Mouse (Mus musculus) left cerebral cortex, postnatal 10 days (tissue): ENCODE results near the gene Evpl. TPM values are rescaled to one million over a fixed set of nuclear protein-coding genes. Genes with fewer than 3 reads are reported as not detected.

Source experiments
- DNase-seq, 2 experiments: peaks; one replicate each; pipeline ENCODE4 v3.0.0; 2021 to 2022; ENCODE audit warnings: low spot score in 2 of 2, mixed read lengths in 1 of 2; ENCODE audit errors: extremely low spot score in 1 of 2
- intact Hi-C: fragments of 180-260 bp; cut with DNase I; formaldehyde crosslinking; loops from one replicate; pipeline ENCODE4 v1.15.1; 2025
- total RNA-seq, 2 experiments: library from RNA; stranded (reverse); gene quantifications; 2 replicates each; pipeline ENCODE4 v1.2.3; 2021

Evpl gene
- total RNA-seq, 2 experiments from 2014 or later, result 0.77 to 0.97 TPM

GRCm38 (mm10) chr11:116194619-116195018, 43.3 kb downstream of the Evpl start:
- no peak for DNase-seq
- intact Hi-C loops, result no loop called here

- DNase-seq, result no peak
- intact Hi-C loops, result no loop called here
These were observed 50.5 kb downstream of the Evpl start for GRCm38 (mm10) chr11:116187226-116187930.

GRCm38 (mm10) chr11:116186360-116186759, 51.5 kb downstream of the Evpl start:
- DNase-seq, result no peak
- intact Hi-C loops, result no loop called here

GRCm38 (mm10) chr11:116185836-116186235, 52.0 kb downstream of the Evpl start:
- intact Hi-C loops, result no loop called here
- no peak for DNase-seq

- intact Hi-C loops, result no loop called here
- no peak for DNase-seq
These were observed 59.3 kb downstream of the Evpl start for GRCm38 (mm10) chr11:116178411-116179121.

GRCm38 (mm10) chr11:116176010-116176409, 61.9 kb downstream of the Evpl start:
- no peak for DNase-seq
- intact Hi-C loops, result no loop called here

GRCm38 (mm10) chr11:116174775-116175448, 63.0 kb downstream of the Evpl start:
- no peak for DNase-seq
- intact Hi-C loops, result no loop called here

GRCm38 (mm10) chr11:116171959-116172358, 65.9 kb downstream of the Evpl start:
- no peak for DNase-seq
- intact Hi-C loops, result no loop called here

Other genes starting within 250 kb of the Evpl start
- gene Galk1, start 225.4 kb downstream of the Evpl start, total RNA-seq, result 10 to 100 TPM; 25.6 to 28.1 TPM
- gene H3f3b, start 210.1 kb downstream of the Evpl start, total RNA-seq, result 100 to 1,000 TPM; 320 to 336 TPM
- 10 to 100 TPM; 24.8 to 25.8 TPM for gene Unk, start 207.8 kb downstream of the Evpl start, total RNA-seq
- gene Unc13d, start 160.1 kb downstream of the Evpl start, total RNA-seq, result 1 to 10 TPM in 1 of 2 experiments, under 1 TPM in 1; 0.63 to 1.2 TPM
- gene Wbp2, start 151.1 kb downstream of the Evpl start, total RNA-seq, result 100 to 1,000 TPM; 229 to 234 TPM
- 1 to 10 TPM; 6.2 to 7.9 TPM for gene Trim47, start 110.9 kb downstream of the Evpl start, total RNA-seq
- gene Trim65, start 106.9 kb downstream of the Evpl start, total RNA-seq, result 1 to 10 TPM; 6.2 to 6.6 TPM
- 10 to 100 TPM; 52.2 to 54.6 TPM for gene Mrpl38, start 99.2 kb downstream of the Evpl start, total RNA-seq
- 100 to 1,000 TPM in 1 of 2 experiments, 10 to 100 TPM in 1; 96.2 to 100 TPM for gene Fbf1, start 69.9 kb downstream of the Evpl start, total RNA-seq
- gene Ten1, start 39.2 kb downstream of the Evpl start, total RNA-seq, result 10 to 100 TPM; 44.8 to 50.9 TPM
- gene Acox1, start 39.0 kb downstream of the Evpl start, total RNA-seq, result 100 to 1,000 TPM; 110 to 118 TPM
- 10 to 100 TPM; 52.5 to 56.3 TPM for gene Srp68, start 36.1 kb upstream of the Evpl start, total RNA-seq
- gene Galr2, start 42.9 kb upstream of the Evpl start, total RNA-seq, result not detected
- 10 to 100 TPM; 96.6 to 97.9 TPM for gene Exoc7, start 69.2 kb upstream of the Evpl start, total RNA-seq
- 1 to 10 TPM; 2.7 to 3.9 TPM for gene Foxj1, start 97.3 kb upstream of the Evpl start, total RNA-seq
- gene Rnf157, start 175.0 kb upstream of the Evpl start, total RNA-seq, result 100 to 1,000 TPM; 200 to 207 TPM
- 10 to 100 TPM; 31.3 to 31.7 TPM for gene Ubald2, start 196.0 kb upstream of the Evpl start, total RNA-seq
- gene Qrich2, start 228.2 kb upstream of the Evpl start, total RNA-seq, result under 1 TPM in 1 of 2 experiments, not detected in 1; 0.14 TPM